Comparison of ENCODE assay signal across 21 mouse cellular contexts in the genomic region with DNA sequence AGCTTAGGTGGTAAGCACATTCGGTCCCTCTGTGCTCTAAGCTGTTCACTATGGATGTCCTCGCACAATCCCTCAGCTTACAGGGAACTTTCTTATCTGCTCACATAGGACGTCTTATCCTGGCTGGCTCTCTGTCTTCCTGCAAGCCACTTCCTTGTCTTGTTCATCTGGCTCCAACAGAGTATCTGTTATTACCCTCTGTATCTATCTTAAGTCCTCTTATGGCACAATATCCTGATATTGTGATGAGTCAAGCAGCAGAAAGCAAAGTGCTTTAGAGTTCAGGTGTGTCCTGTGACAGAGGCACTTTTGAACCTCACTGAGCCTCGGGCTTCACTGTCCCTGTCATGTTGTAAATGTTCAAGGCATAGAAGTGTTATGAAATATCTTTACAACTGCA. TPM values are rescaled to one million over a fixed set of nuclear protein-coding genes. Genes with fewer than 3 reads are reported as not detected.
A peak's percentile ranks its signal among the peaks of the same experiment; 100 is the strongest.
DNase-seq lines count a peak whose midpoint lies in the region; ATAC-seq and TF ChIP-seq lines count a peak whose summit lies in the region.
"Had no signal": no experiment of that assay in that cellular context is flagged by ENCODE, and none has a peak within 500 bp of the region (broad histone marks: within the 10 kb centered on the region; RNA-seq: fewer than 3 reads in every experiment).

No protein-coding gene starts in this region.

- WGBS in intestine, embryonic 15.5 days = 72% methylated on average over 4 of the region's 4 CpGs
- 32% methylated on average over 4 of the region's 4 CpGs for WGBS in small intestine, adult 2 months

- no peak overlapping the region for H3K27ac ChIP-seq in intestine, embryonic 15.5 days
- peak overlapping the region; percentile 53 for H3K27ac ChIP-seq in small intestine, adult 2 months (ENCODE audit: insufficient read depth, low read depth, low read length)
- H3K27ac ChIP-seq: embryonic facial prominence, embryonic 13.5 days; forebrain, embryonic 10.5 days; heart, adult 2 months; heart, embryonic 15.5 days; hindbrain, embryonic 13.5 days; hindbrain, postnatal 0 days had no signal

- no peak overlapping the region for H3K4me3 ChIP-seq in intestine, embryonic 15.5 days (replicated peaks)
- H3K4me3 ChIP-seq in small intestine, adult 2 months (ENCODE audit: low read depth, low read length) = no peak overlapping the region
- H3K4me3 ChIP-seq: embryonic facial prominence, embryonic 13.5 days; forebrain, embryonic 10.5 days; heart, adult 2 months; heart, embryonic 15.5 days; hindbrain, embryonic 13.5 days had no signal

- TF ChIP-seq CTCF in small intestine, adult 2 months (IDR thresholded peaks at IDR 0.05; ENCODE audit: extremely low read depth, insufficient read length, insufficient replicate concordance, low read depth, low read length) = no peak

- H3K27me3 ChIP-seq in intestine, embryonic 15.5 days (replicated peaks) = no peaks in the 10 kb centered on the region
- no peaks in the 10 kb centered on the region for H3K27me3 ChIP-seq in small intestine, adult 2 months (ENCODE audit: control insufficient read depth, insufficient read depth, low read length)
- H3K27me3 ChIP-seq: CH12.LX; embryonic facial prominence, embryonic 13.5 days; heart, embryonic 15.5 days; hindbrain, embryonic 13.5 days had no signal

- no peak for TF ChIP-seq POLR2A in small intestine, adult 2 months (IDR thresholded peaks at IDR 0.05; ENCODE audit: low read depth, low read length)

- DNase-seq in 416B (ENCODE audit: low read depth) = peak; percentile 67
- DNase-seq in MEL-GATA-1-ER (ENCODE audit: extremely low read depth, low read depth) = peak; percentile 44
- DNase-seq in right cerebral cortex, postnatal 25 days = no peak
- DNase-seq in kidney, postnatal 4 days = no peak
- DNase-seq: adrenal gland, postnatal 10 days; cerebellum, adult 11 months; cerebellum, adult 8-10 months; cerebellum, postnatal 25 days; heart, adult 2 months; heart, postnatal 14 days had no signal

- no peaks in the 10 kb centered on the region for H3K4me1 ChIP-seq in intestine, embryonic 15.5 days (replicated peaks)
- H3K4me1 ChIP-seq in small intestine, adult 2 months (ENCODE audit: control insufficient read depth, insufficient read depth, insufficient read length, low read length) = peaks cover 3% of the 10 kb centered on the region; the same call in 1 of the 2 replicates
- H3K4me1 ChIP-seq: embryonic facial prominence, embryonic 13.5 days; forebrain, embryonic 10.5 days; heart, embryonic 15.5 days; hindbrain, embryonic 13.5 days had no signal

- ATAC-seq in intestine, embryonic 15.5 days = peak; percentile 76
- no peak for ATAC-seq in megakaryocyte progenitor cell, adult 5-6 weeks (replicated peaks; ENCODE audit: poor library complexity)
- ATAC-seq: forebrain, embryonic 14.5 days; hindbrain, postnatal 0 days had no signal

- no peaks in the 10 kb centered on the region for H3K9me3 ChIP-seq in intestine, embryonic 15.5 days
- H3K9me3 ChIP-seq: embryonic facial prominence, embryonic 13.5 days; heart, embryonic 15.5 days had no signal

- H3K4me2 ChIP-seq in intestine, embryonic 15.5 days (replicated peaks) = no peak overlapping the region
- H3K4me2 ChIP-seq: embryonic facial prominence, embryonic 13.5 days; heart, embryonic 11.5 days; heart, embryonic 15.5 days; hindbrain, embryonic 13.5 days had no signal

- H3K36me3 ChIP-seq in intestine, embryonic 15.5 days = no peaks in the 10 kb centered on the region
- peaks cover 56% of the 10 kb centered on the region for H3K36me3 ChIP-seq in small intestine, adult 2 months (ENCODE audit: control insufficient read depth, insufficient read depth, low read length)
- H3K36me3 ChIP-seq: embryonic facial prominence, embryonic 13.5 days; forebrain, embryonic 10.5 days; heart, embryonic 15.5 days; hindbrain, embryonic 13.5 days had no signal

- no peak overlapping the region for H3K9ac ChIP-seq in intestine, embryonic 15.5 days
- H3K9ac ChIP-seq: embryonic facial prominence, embryonic 13.5 days; heart, embryonic 15.5 days; hindbrain, embryonic 13.5 days had no signal

RNA-seq across cellular contexts. Expression of gene Dpp4, which starts 48.4 kb away (rescaled TPM):
- polyA plus RNA-seq in intestine, embryonic 15.5 days (2015; fragmentation: Nextera tagmentation; extraction: Ambion mirVana) = 69.3 and 72.5 TPM in 2 replicates
- polyA plus RNA-seq in small intestine, adult 2 months (2012; rRNA removed) = 12.8 and 77.5 TPM in 2 replicates
- total RNA-seq in megakaryocyte progenitor cell, adult 5-6 weeks (2015) = 9.8 and 10.0 TPM in 2 replicates
- total RNA-seq in megakaryocyte progenitor cell, adult 5-6 weeks (2017) = 13.8 and 16.4 TPM in 2 replicates

Comparison
In these comparisons a context has a peak if more than half of its experiments do, and no peak if none do; other contexts are left out.
1. DNase-seq: peak in 416B (single experiment) and MEL-GATA-1-ER (single experiment); none in right cerebral cortex, postnatal 25 days (single experiment) and kidney, postnatal 4 days (0 of 2).